In the genomic region with DNA sequence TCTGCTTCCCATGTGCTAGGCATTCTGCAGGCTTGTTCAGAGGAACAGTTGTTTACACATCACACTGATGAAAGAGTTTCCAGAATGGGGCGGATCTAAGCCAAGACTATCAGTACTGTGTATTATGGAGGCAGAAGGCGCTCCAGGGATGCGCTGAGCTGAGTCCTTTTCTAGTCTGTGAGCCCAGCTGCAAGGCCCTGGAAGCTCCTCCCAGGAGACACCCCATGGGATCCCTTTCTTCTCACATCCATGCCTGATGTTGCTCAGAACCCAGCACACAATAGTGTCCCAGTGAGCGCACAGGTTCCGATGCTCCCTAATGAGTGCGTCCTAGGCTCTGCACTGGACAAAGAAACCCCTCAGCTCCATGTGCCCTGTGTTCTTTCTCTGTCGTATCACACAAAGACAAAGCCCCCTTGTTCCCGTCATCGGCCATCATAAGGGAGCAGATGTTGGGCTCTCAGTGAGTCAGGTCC, we compare ENCODE assay signal across 10 mouse cellular contexts.
DNase-seq lines count a peak whose midpoint lies in the region.
"Had no signal": no experiment of that assay in that cellular context is flagged by ENCODE, and none has a peak within 500 bp of the region (broad histone marks: within the 10 kb centered on the region; RNA-seq: fewer than 3 reads in every experiment).

No protein-coding gene starts in this region.

- H3K27me3 ChIP-seq in hindbrain, embryonic 10.5 days (ENCODE audit: insufficient read depth, poor library complexity, severe bottlenecking): no peaks in the 10 kb centered on the region

- peaks cover 31% of the 10 kb centered on the region for H3K4me1 ChIP-seq in hindbrain, embryonic 10.5 days (replicated peaks)

- DNase-seq in right cerebral cortex, postnatal 10 days (ENCODE audit: low spot score in 2 of 2): peak; percentile 47 to 66
- DNase-seq in right cerebral cortex, postnatal 4 days: no peak
- peak; percentile 43 for DNase-seq in hindbrain, embryonic 10.5 days (ENCODE audit: low spot score)
- DNase-seq in mesoderm, embryonic 11.5 days (ENCODE audit: low read depth, low spot score): peak; percentile 48
- DNase-seq in telencephalon, adult 2 months (ENCODE audit: low read depth, low spot score): peak; percentile 59
- no peak for DNase-seq in cerebellum, adult 8-10 months
- DNase-seq in spleen, adult 12 weeks (ENCODE audit: low spot score): no peak
- no peak for DNase-seq in cerebellum, adult 18-20 months
- DNase-seq: kidney, postnatal 25 days; lung, postnatal 10 days had no signal

- H3K9me3 ChIP-seq in hindbrain, embryonic 10.5 days: no peaks in the 10 kb centered on the region

- 41% methylated on average over 9 of the region's 9 CpGs for WGBS in hindbrain, embryonic 10.5 days

- no peak overlapping the region for H3K4me3 ChIP-seq in hindbrain, embryonic 10.5 days

- H3K27ac ChIP-seq in hindbrain, embryonic 10.5 days: peak overlapping the region; percentile 80

- H3K36me3 ChIP-seq in hindbrain, embryonic 10.5 days: peaks cover 58% of the 10 kb centered on the region

Comparison
In these comparisons a context has a peak if more than half of its experiments do, and no peak if none do; other contexts are left out.
1. DNase-seq: peak in right cerebral cortex, postnatal 10 days (2 of 2), hindbrain, embryonic 10.5 days (single experiment), mesoderm, embryonic 11.5 days (single experiment) and telencephalon, adult 2 months (single experiment); none in right cerebral cortex, postnatal 4 days (single experiment), cerebellum, adult 8-10 months (single experiment), spleen, adult 12 weeks (single experiment) and cerebellum, adult 18-20 months (0 of 2).